15 mouse cellular contexts compared by ENCODE assay signal in the genomic region with DNA sequence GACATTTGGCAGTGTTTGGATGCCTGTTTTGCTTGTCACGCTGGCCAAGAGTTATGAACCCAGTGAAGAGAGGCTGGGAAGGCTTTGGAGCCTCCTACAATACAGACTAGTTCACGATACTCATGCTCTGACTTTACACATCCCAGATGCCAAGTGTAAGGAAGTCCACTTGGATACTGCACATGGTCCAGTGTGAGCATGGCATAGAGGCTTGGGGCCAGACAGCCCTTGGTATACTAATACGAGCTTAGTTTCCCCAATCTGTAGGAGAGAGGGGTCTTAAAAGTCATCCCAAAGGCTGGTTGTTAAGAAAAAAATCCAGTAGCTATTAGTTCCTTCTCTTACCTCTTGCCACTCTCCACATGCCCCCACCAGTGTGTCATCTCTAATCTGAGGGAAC. TPM values are rescaled to one million over a fixed set of nuclear protein-coding genes. Genes with fewer than 3 reads are reported as not detected.
A peak's percentile ranks its signal among the peaks of the same experiment; 100 is the strongest.
DNase-seq lines count a peak whose midpoint lies in the region; ATAC-seq and TF ChIP-seq lines count a peak whose summit lies in the region.
"Had no signal": no experiment of that assay in that cellular context is flagged by ENCODE, and none has a peak within 500 bp of the region (broad histone marks: within the 10 kb centered on the region; RNA-seq: fewer than 3 reads in every experiment).

No protein-coding gene starts in this region.

- no peak overlapping the region for H3K9ac ChIP-seq in kidney, embryonic 15.5 days
- H3K9ac ChIP-seq in forebrain, embryonic 15.5 days (replicated peaks), result no peak overlapping the region
- H3K9ac ChIP-seq in neural tube, embryonic 14.5 days (replicated peaks; ENCODE audit: low read depth, low read length), result no peak overlapping the region
- H3K9ac ChIP-seq: limb, embryonic 13.5 days; lung, embryonic 15.5 days had no signal

- H3K9me3 ChIP-seq in kidney, embryonic 15.5 days (replicated peaks), result no peaks in the 10 kb centered on the region
- H3K9me3 ChIP-seq in forebrain, embryonic 15.5 days, result no peaks in the 10 kb centered on the region
- H3K9me3 ChIP-seq in midbrain, embryonic 10.5 days (replicated peaks), result no peaks in the 10 kb centered on the region
- H3K9me3 ChIP-seq in neural tube, embryonic 14.5 days (ENCODE audit: control insufficient read depth, low read length), result no peaks in the 10 kb centered on the region
- H3K9me3 ChIP-seq: limb, embryonic 13.5 days; lung, embryonic 15.5 days had no signal

- no peak for ATAC-seq in kidney, embryonic 15.5 days (replicated peaks; ENCODE audit: low FRiP score)
- no peak for ATAC-seq in forebrain, embryonic 15.5 days (replicated peaks)
- peak; percentile 11; the same call in 1 of the 2 replicates for ATAC-seq in neural tube, embryonic 14.5 days (ENCODE audit: low read depth)
- ATAC-seq in activated CD4-positive, CD25-positive, alpha-beta regulatory T cell, adult 4 months, result no peak

- no peak overlapping the region for H3K27ac ChIP-seq in kidney, adult 2 months (ENCODE audit: insufficient read depth, low read depth, low read length)
- H3K27ac ChIP-seq in kidney, embryonic 15.5 days, result no peak overlapping the region
- H3K27ac ChIP-seq in forebrain, embryonic 15.5 days (replicated peaks), result peak overlapping the region; percentile 85
- H3K27ac ChIP-seq in midbrain, embryonic 10.5 days (replicated peaks), result peak overlapping the region; percentile 91
- H3K27ac ChIP-seq in neural tube, embryonic 14.5 days (ENCODE audit: low read depth, low read length), result peak overlapping the region; percentile 4; the same call in 1 of the 2 replicates
- H3K27ac ChIP-seq: limb, embryonic 13.5 days; lung, embryonic 15.5 days had no signal

- peak; percentile 68 for DNase-seq in kidney, adult 2 months
- DNase-seq in midbrain, embryonic 10.5 days (ENCODE audit: low spot score), result no peak
- DNase-seq in natural killer cell, adult 2 months (ENCODE audit: low spot score in 2 of 2), result no peak
- no peak for DNase-seq in adrenal gland, adult 8-10 months
- DNase-seq: spleen, adult 18-20 months had no signal

- H3K27me3 ChIP-seq in kidney, adult 2 months (replicated peaks; ENCODE audit: control insufficient read depth, insufficient read depth, low read length), result no peaks in the 10 kb centered on the region
- H3K27me3 ChIP-seq in kidney, embryonic 15.5 days, result peaks cover 4% of the 10 kb centered on the region; the same call in 1 of the 2 replicates
- H3K27me3 ChIP-seq in forebrain, embryonic 15.5 days, result no peaks in the 10 kb centered on the region
- no peaks in the 10 kb centered on the region for H3K27me3 ChIP-seq in midbrain, embryonic 10.5 days (ENCODE audit: low read depth, poor library complexity, severe bottlenecking)
- H3K27me3 ChIP-seq in neural tube, embryonic 14.5 days (ENCODE audit: control insufficient read depth, insufficient read depth, low read length), result no peaks in the 10 kb centered on the region
- H3K27me3 ChIP-seq: lung, embryonic 15.5 days had no signal

- H3K4me1 ChIP-seq in kidney, adult 2 months (ENCODE audit: control insufficient read depth, insufficient read depth, low read length), result peaks cover 14% of the 10 kb centered on the region
- peaks cover 29% of the 10 kb centered on the region for H3K4me1 ChIP-seq in kidney, embryonic 15.5 days
- H3K4me1 ChIP-seq in forebrain, embryonic 15.5 days, result peaks cover 85% of the 10 kb centered on the region
- H3K4me1 ChIP-seq in midbrain, embryonic 10.5 days, result peaks cover 100% of the 10 kb centered on the region
- peaks cover 42% of the 10 kb centered on the region for H3K4me1 ChIP-seq in neural tube, embryonic 14.5 days (ENCODE audit: control insufficient read depth, insufficient read depth, low read length)

- no peaks in the 10 kb centered on the region for H3K36me3 ChIP-seq in kidney, adult 2 months (ENCODE audit: control insufficient read depth, insufficient read depth, low read length)
- no peaks in the 10 kb centered on the region for H3K36me3 ChIP-seq in kidney, embryonic 15.5 days
- no peaks in the 10 kb centered on the region for H3K36me3 ChIP-seq in forebrain, embryonic 15.5 days
- peaks cover 30% of the 10 kb centered on the region for H3K36me3 ChIP-seq in midbrain, embryonic 10.5 days
- no peaks in the 10 kb centered on the region for H3K36me3 ChIP-seq in neural tube, embryonic 14.5 days (ENCODE audit: control insufficient read depth, insufficient read depth, low read length)
- H3K36me3 ChIP-seq: limb, embryonic 13.5 days; lung, embryonic 15.5 days had no signal

- TF ChIP-seq POLR2A in kidney, adult 2 months (IDR thresholded peaks at IDR 0.05; ENCODE audit: low read depth, low read length), result no peak

- TF ChIP-seq CTCF in kidney, adult 2 months (conservative IDR thresholded peaks at IDR 0.05; ENCODE audit: insufficient read depth, insufficient read length, low read depth, low read length), result no peak

- no peak overlapping the region for H3K4me2 ChIP-seq in kidney, embryonic 15.5 days
- H3K4me2 ChIP-seq in forebrain, embryonic 15.5 days (replicated peaks), result no peak overlapping the region
- no peak overlapping the region; the same call in 1 of the 2 replicates for H3K4me2 ChIP-seq in neural tube, embryonic 14.5 days (ENCODE audit: low read depth, low read length)

- WGBS in kidney, adult 2 months, result 53% methylated on average over 3 of the region's 3 CpGs
- 58% methylated on average over 3 of the region's 3 CpGs for WGBS in kidney, embryonic 15.5 days
- 13% methylated on average over 3 of the region's 3 CpGs for WGBS in forebrain, embryonic 15.5 days
- 32% methylated on average over 3 of the region's 3 CpGs for WGBS in midbrain, embryonic 10.5 days
- 28% methylated on average over 3 of the region's 3 CpGs for WGBS in neural tube, embryonic 14.5 days

- no peak overlapping the region for H3K4me3 ChIP-seq in kidney, adult 2 months (ENCODE audit: insufficient read depth, low read depth, low read length)
- H3K4me3 ChIP-seq in kidney, embryonic 15.5 days (replicated peaks), result no peak overlapping the region
- H3K4me3 ChIP-seq in forebrain, embryonic 15.5 days, result no peak overlapping the region
- 0 out of 2 replicates have a peak overlapping the region, but pooled peaks have one; percentile 25 for H3K4me3 ChIP-seq in midbrain, embryonic 10.5 days
- H3K4me3 ChIP-seq in neural tube, embryonic 14.5 days (ENCODE audit: low read depth, low read length), result no peak overlapping the region

RNA-seq across cellular contexts. Expression of gene Ildr2, which starts 27.9 kb away (rescaled TPM):
- polyA plus RNA-seq in kidney, adult 2 months (2012; rRNA removed), result 11.0 and 12.3 TPM in 2 replicates
- 1.6 and 1.7 TPM in 2 replicates for polyA plus RNA-seq in kidney, embryonic 15.5 days (2015; fragmentation: Nextera tagmentation; extraction: Ambion mirVana)
- 3.5 TPM in 2 replicates for polyA plus RNA-seq in forebrain, embryonic 15.5 days (2015; fragmentation: Nextera tagmentation; extraction: Ambion mirVana)
- polyA plus RNA-seq in midbrain, embryonic 10.5 days (2016; fragmentation: Nextera tagmentation; extraction: Ambion mirVana), result 14.9 and 15.1 TPM in 2 replicates
- 2.8 and 3.3 TPM in 2 replicates for polyA plus RNA-seq in neural tube, embryonic 14.5 days (2014; fragmentation: Nextera tagmentation; extraction: Ambion mirVana)
- not detected for polyA plus RNA-seq in activated CD4-positive, CD25-positive, alpha-beta regulatory T cell, adult 4 months (2017; shearing (Covaris generic))
- 10 to 100 TPM in 2 of 4 experiments, 1 to 10 TPM in 2; 4.0 to 16.9 (median 10.1) TPM for total RNA-seq in adrenal gland, adult 8-10 months (2022)
- total RNA-seq: megakaryocyte-erythroid progenitor cell, adult 5-6 weeks had no signal

RNA-seq across cellular contexts. Expression of gene Mael, which starts 43.3 kb away (rescaled TPM):
- 0.11 TPM in 2 replicates for polyA plus RNA-seq in kidney, adult 2 months (2012; rRNA removed)
- polyA plus RNA-seq in kidney, embryonic 15.5 days (2015; fragmentation: Nextera tagmentation; extraction: Ambion mirVana), result 0.19 TPM in 1 of 2 replicates, not detected in the other
- 0.11 TPM in 1 of 2 replicates, not detected in the other for polyA plus RNA-seq in forebrain, embryonic 15.5 days (2015; fragmentation: Nextera tagmentation; extraction: Ambion mirVana)
- 0.10 TPM in 1 of 2 replicates, not detected in the other for polyA plus RNA-seq in midbrain, embryonic 10.5 days (2016; fragmentation: Nextera tagmentation; extraction: Ambion mirVana)
- polyA plus RNA-seq in neural tube, embryonic 14.5 days (2014; fragmentation: Nextera tagmentation; extraction: Ambion mirVana), result not detected in 2 replicates
- polyA plus RNA-seq in activated CD4-positive, CD25-positive, alpha-beta regulatory T cell, adult 4 months (2017; shearing (Covaris generic)), result not detected
- not detected for total RNA-seq in adrenal gland, adult 8-10 months (2022)
- total RNA-seq: gastrocnemius, postnatal 10 days; megakaryocyte-erythroid progenitor cell, adult 5-6 weeks had no signal
- polyA plus RNA-seq: heart, embryonic 14.5 days; lung, embryonic 15.5 days; thymus, postnatal 0 days had no signal

Comparison
In these comparisons a context has a peak if more than half of its experiments do, and no peak if none do; other contexts are left out.
1. H3K27ac ChIP-seq: peak in forebrain, embryonic 15.5 days (single experiment), midbrain, embryonic 10.5 days (single experiment) and neural tube, embryonic 14.5 days (single experiment); none in kidney, adult 2 months (single experiment) and kidney, embryonic 15.5 days (single experiment).